Comparison of ENCODE assay signal across 13 mouse cellular contexts in the genomic region with DNA sequence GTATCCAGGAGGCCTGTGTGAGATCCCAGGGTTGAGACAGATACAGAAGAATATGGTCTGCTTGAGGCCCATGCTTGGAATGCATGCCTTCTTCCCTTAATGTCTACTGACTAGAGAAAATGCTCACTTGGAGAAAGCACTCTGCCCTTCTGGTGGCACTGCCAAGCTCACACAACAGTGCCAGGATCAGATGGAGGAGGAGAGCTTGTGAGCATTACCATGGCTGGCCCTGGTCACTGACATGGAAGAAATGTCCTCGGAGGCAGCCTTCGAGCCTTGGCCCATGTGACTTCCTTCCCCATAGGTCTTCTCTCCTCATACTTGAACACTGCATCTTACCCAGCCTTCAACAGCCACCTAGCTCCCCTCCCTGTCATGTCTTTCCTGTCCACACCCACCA.
"Had no signal": no experiment of that assay in that cellular context is flagged by ENCODE, and none has a peak within 500 bp of the region (broad histone marks: within the 10 kb centered on the region; RNA-seq: fewer than 3 reads in every experiment).

No protein-coding gene starts in this region.

- DNase-seq: gastrocnemius, postnatal 14 days; gastrocnemius, postnatal 36 days; heart, adult 11 months; heart, adult 2 months; heart, postnatal 14 days; heart, postnatal 36 days; kidney, adult 11 months; kidney, adult 2 months; kidney, adult 9 months; kidney, postnatal 14 days; kidney, postnatal 36 days; layer of hippocampus, adult 9-11 months; layer of hippocampus, postnatal 36 days had no signal
